Mouse (Mus musculus) mammary gland, adult 2 months (tissue): ENCODE results near the gene Tbxas1. TPM values are rescaled to one million over a fixed set of nuclear protein-coding genes. Genes with fewer than 3 reads are reported as not detected.

ENCODE experiments used
- polyA plus RNA-seq: library from polyadenylated mRNA; depleted of rRNA; stranded (reverse); fragments of >200 nt; gene quantifications from 2 replicates; pipeline ENCODE4 v1.2.3, GENCODE M21; 2012; ENCODE audit warnings: low replicate concordance; rRNA removed

Tbxas1 gene
- 7.5 and 11.7 TPM in 2 replicates for polyA plus RNA-seq

DNA sequence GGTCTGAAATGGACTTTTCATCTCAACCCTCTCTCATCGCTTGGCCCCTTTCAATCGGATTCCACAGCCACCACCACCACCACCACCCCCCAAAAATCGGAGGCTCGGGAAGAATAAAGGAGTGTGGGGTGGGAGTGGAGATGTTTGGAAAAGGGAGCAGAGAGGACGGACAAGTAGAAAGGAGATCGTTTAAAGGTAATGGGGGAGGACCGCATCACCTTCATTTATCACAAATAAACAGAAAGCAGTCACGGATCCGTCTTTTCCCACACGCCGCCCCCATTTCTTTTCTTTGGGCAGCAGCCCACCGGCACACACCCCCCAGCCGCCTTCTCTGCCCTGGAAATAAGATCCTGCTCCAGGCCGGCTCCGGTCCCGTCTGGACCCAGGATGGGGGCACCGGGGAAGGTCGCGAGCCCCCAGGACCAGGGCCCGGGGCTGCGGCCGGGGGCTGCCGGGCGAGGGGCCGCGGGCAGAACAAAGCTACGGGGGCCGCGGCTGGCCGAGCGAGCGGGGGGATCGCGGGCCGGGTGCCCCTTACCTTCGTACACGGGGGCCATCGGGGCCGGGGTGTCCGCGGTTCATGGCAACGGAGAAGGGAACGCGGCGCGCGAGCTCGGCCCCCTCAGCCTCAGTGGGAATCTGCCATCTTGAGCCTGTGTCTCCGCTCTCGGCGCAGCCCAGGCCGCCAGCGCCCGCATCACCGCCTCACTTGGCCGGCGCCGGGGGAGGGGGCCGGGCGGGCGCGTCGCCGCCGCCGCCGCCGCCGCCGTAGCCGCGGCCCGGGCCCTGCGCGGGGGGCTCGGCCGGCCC is at the start of gene Tbxas1:
Gene Tbxas1, plus strand, starts transcription at position 147 of the 813 bp plus-strand sequence.

DNA sequence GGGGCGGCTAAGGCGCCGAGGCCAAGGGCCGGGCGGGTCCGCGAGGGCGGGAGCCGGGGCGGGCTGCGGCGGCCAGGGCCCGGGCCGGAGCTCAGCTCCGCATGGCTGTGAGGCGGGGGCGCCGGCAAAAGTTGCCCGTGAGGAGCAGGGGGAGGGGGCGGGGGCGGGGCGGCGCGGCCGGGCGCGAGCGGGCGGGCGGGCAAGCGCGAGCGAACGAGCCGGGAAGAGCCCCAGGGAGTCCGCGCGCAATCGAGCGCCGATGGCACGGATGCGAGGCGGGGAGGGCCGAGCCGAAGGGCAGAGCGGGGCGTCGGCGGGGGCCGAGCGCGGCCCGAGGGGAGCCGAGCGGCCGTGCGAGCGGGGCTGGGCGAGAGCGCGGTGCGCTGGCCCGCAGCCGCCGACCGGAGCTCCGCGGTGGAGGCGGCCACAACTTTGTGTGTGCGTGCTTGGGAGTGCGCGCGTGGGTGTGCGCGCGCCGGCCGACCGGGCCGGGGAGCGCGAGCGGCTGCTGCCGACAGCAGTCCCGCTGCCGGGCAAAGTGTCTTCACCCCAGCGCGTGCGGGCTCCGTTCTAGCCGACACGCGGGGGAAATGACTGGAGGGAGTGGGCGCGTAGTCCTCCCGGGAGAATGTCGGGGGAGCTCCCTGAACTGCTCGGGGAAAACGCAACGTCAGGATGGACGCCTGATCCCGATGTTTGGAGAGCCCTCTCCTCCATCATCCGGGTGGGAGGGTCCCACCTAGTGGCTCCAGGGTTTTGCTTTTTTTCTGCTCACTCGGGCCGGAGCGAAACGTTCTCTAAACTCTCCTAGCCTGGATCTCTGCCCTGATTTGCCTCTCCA is 1.1 kb downstream of the Tbxas1 start, which contains the start of gene Hipk2:
Gene Hipk2, minus strand, starts transcription at position 95 of the 841 bp plus-strand sequence.

DNA sequence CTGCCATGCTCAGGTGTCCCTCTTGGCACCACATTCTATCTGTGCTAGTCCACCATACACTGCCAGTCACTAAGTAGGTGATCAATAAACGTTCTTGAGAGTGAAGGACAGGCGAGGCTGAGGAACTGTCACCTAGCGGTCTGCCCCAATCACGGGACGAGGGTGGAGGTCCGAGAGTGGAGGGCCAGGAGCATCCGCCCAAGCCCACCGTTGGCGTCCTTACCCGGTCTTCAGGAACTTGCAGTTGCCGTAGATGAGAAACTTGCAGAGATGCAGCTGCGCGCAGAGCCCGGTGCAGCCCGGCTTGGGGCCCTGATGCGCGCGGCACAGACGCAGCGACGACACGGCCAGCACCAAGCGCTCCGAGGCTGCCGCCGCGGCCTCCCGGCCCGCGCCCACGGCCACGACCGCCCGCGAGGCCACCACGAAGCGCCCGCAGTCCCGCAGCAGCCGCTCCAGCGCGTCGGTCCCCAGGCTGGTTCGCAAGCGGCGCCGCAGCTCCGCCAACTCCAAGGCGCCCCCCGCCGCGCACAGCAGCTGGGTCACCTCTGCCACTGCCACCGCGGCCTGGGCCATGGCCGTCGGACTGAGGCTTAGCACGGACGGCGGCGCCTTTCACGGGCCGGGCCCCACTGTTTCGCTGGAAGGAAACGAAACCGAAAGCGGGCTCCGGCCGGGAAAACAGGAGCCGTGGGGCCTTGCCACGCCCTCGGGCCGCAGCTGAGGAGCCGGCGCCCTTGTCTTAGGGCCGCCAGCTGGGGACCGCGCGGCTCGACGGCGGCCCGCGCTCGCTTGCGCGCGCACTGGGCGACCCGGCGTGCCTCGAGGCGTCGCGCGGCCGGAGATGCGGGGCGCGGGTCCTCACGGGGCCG is 242.6 kb downstream of the Tbxas1 start, which contains the start of gene Parp12:
Gene Parp12, minus strand, starts transcription at position 766 of the 872 bp plus-strand sequence.

Other genes starting within 250 kb of the Tbxas1 start
- gene Klrg2, start 238.2 kb upstream of the Tbxas1 start, polyA plus RNA-seq = 0.60 and 0.98 TPM in 2 replicates
- gene Clec2l, start 212.3 kb upstream of the Tbxas1 start, polyA plus RNA-seq = 0.41 and 0.72 TPM in 2 replicates
- 43.2 and 72.3 TPM in 2 replicates for gene Hipk2, start 761 bp downstream of the Tbxas1 start, polyA plus RNA-seq
- 30.0 and 33.9 TPM in 2 replicates for gene Parp12, start 242.9 kb downstream of the Tbxas1 start, polyA plus RNA-seq